Mouse (Mus musculus): ENCODE measurements around the gene Oxsr1. TPM values are rescaled to one million over a fixed set of nuclear protein-coding genes. Genes with fewer than 3 reads are reported as not detected.
A peak's percentile ranks its signal among the peaks of the same experiment; 100 is the strongest.

Gene Oxsr1
- total and polyA plus RNA-seq, 2 experiments from 2014 or later, result 9.6 to 41.0 TPM

GRCm38 (mm10) chr9:119320446-119320845, 1.8 kb downstream of the Oxsr1 start:
- Histone ChIP-seq H3K4me1 (ENCODE audit: insufficient read depth, low read length) (peaks cover 7% of the 10 kb centered on the region; the same call in 1 of the 2 replicates), H3K4me2 (ENCODE audit: low read depth, low read length) (peak overlapping the region; percentile 94), H3K36me3 (ENCODE audit: insufficient read depth, low read length) (no peaks in the 10 kb centered on the region), H3K27me3 (ENCODE audit: insufficient read depth, low read length) (no peaks in the 10 kb centered on the region), H3K27ac (no peak overlapping the region), H3K4me3 (ENCODE audit: low read length) (no peak overlapping the region), H3K9ac (replicated peaks; ENCODE audit: low read length) (no peak overlapping the region; the same call in 1 of the 2 replicates), H3K9me3 (ENCODE audit: low read length) (no peaks in the 10 kb centered on the region)
- no peak for TF ChIP-seq CTCF (IDR thresholded peaks at IDR 0.05; ENCODE audit: low read depth)
- no peak for ATAC-seq
- 88% methylated on average over 7 of the region's 7 CpGs for WGBS
- no peak for DNase-seq (ENCODE audit: low spot score)

- no peaks in the 10 kb centered on the region for H3K9me3 ChIP-seq (ENCODE audit: low read length)
- WGBS, result 93% methylated on average over 1 of the region's 1 CpGs
- no peak for TF ChIP-seq CTCF (IDR thresholded peaks at IDR 0.05; ENCODE audit: low read depth)
- ATAC-seq, result no peak
- no peaks in the 10 kb centered on the region for H3K36me3 ChIP-seq (ENCODE audit: insufficient read depth, low read length)
- no peak for DNase-seq (ENCODE audit: low spot score)
- H3K4me1 ChIP-seq (ENCODE audit: insufficient read depth, low read length), result peaks cover 7% of the 10 kb centered on the region; the same call in 1 of the 2 replicates
- H3K4me3 ChIP-seq (ENCODE audit: low read length), result no peak overlapping the region
- no peak overlapping the region for H3K27ac ChIP-seq
- H3K4me2 ChIP-seq (ENCODE audit: low read depth, low read length), result no peak overlapping the region
- H3K9ac ChIP-seq (replicated peaks; ENCODE audit: low read length), result no peak overlapping the region
- H3K27me3 ChIP-seq (ENCODE audit: insufficient read depth, low read length), result no peaks in the 10 kb centered on the region
Measured at GRCm38 (mm10) chr9:119318891-119319290, 3.3 kb downstream of the Oxsr1 start.

GRCm38 (mm10) chr9:119313096-119313495, 9.1 kb downstream of the Oxsr1 start:
- no peaks in the 10 kb centered on the region for H3K36me3 ChIP-seq (ENCODE audit: insufficient read depth, low read length)
- H3K9me3 ChIP-seq (ENCODE audit: low read length), result no peaks in the 10 kb centered on the region
- H3K27me3 ChIP-seq (ENCODE audit: insufficient read depth, low read length), result no peaks in the 10 kb centered on the region
- 79% methylated on average over 10 of the region's 10 CpGs for WGBS
- TF ChIP-seq CTCF (IDR thresholded peaks at IDR 0.05; ENCODE audit: low read depth), result no peak
- H3K9ac ChIP-seq (replicated peaks; ENCODE audit: low read length), result no peak overlapping the region
- DNase-seq (ENCODE audit: low spot score), result no peak
- no peak overlapping the region for H3K4me2 ChIP-seq (ENCODE audit: low read depth, low read length)
- no peaks in the 10 kb centered on the region for H3K4me1 ChIP-seq (ENCODE audit: insufficient read depth, low read length)
- no peak overlapping the region for H3K27ac ChIP-seq
- no peak for ATAC-seq
- no peak overlapping the region for H3K4me3 ChIP-seq (ENCODE audit: low read length)

- no peak for DNase-seq (ENCODE audit: low spot score)
- 87% methylated on average over 1 of the region's 1 CpGs for WGBS
- ATAC-seq, result no peak
Measured at GRCm38 (mm10) chr9:119309067-119309466, 13.2 kb downstream of the Oxsr1 start.

GRCm38 (mm10) chr9:119305863-119306262, 16.4 kb downstream of the Oxsr1 start:
- no peak for ATAC-seq

More at GRCm38 (mm10) chr9:119309067-119309466, 13.2 kb downstream of the Oxsr1 start:
- Histone ChIP-seq H3K4me1 (ENCODE audit: insufficient read depth, low read length) (no peaks in the 10 kb centered on the region), H3K9me3 (ENCODE audit: low read length) (no peaks in the 10 kb centered on the region), H3K27me3 (ENCODE audit: insufficient read depth, low read length) (no peaks in the 10 kb centered on the region), H3K36me3 (ENCODE audit: insufficient read depth, low read length) (no peaks in the 10 kb centered on the region), H3K4me3 (ENCODE audit: low read length) (no peak overlapping the region), H3K27ac (no peak overlapping the region), H3K9ac (replicated peaks; ENCODE audit: low read length) (no peak overlapping the region), H3K4me2 (ENCODE audit: low read depth, low read length) (no peak overlapping the region)
- no peak for TF ChIP-seq CTCF (IDR thresholded peaks at IDR 0.05; ENCODE audit: low read depth)

GRCm38 (mm10) chr9:119298563-119298962, 23.7 kb downstream of the Oxsr1 start:
- 98% methylated on average over 3 of the region's 3 CpGs for WGBS
- H3K9ac ChIP-seq (replicated peaks; ENCODE audit: low read length), result no peak overlapping the region
- TF ChIP-seq CTCF (IDR thresholded peaks at IDR 0.05; ENCODE audit: low read depth), result no peak
- H3K27ac ChIP-seq, result no peak overlapping the region
- no peaks in the 10 kb centered on the region for H3K27me3 ChIP-seq (ENCODE audit: insufficient read depth, low read length)
- DNase-seq (ENCODE audit: low spot score) (no peak), ATAC-seq (no peak)
- no peaks in the 10 kb centered on the region; the same call in 1 of the 2 replicates for H3K36me3 ChIP-seq (ENCODE audit: insufficient read depth, low read length)
- H3K4me1 ChIP-seq (ENCODE audit: insufficient read depth, low read length), result no peaks in the 10 kb centered on the region
- H3K4me3 ChIP-seq (ENCODE audit: low read length), result no peak overlapping the region
- no peaks in the 10 kb centered on the region for H3K9me3 ChIP-seq (ENCODE audit: low read length)
- H3K4me2 ChIP-seq (ENCODE audit: low read depth, low read length), result no peak overlapping the region

More at GRCm38 (mm10) chr9:119305863-119306262, 16.4 kb downstream of the Oxsr1 start:
- no peak overlapping the region for H3K9ac ChIP-seq (replicated peaks; ENCODE audit: low read length)
- no peaks in the 10 kb centered on the region for H3K27me3 ChIP-seq (ENCODE audit: insufficient read depth, low read length)
- no peak for DNase-seq (ENCODE audit: low spot score)
- no peaks in the 10 kb centered on the region for H3K4me1 ChIP-seq (ENCODE audit: insufficient read depth, low read length)
- TF ChIP-seq CTCF (IDR thresholded peaks at IDR 0.05; ENCODE audit: low read depth), result no peak
- H3K27ac ChIP-seq, result no peak overlapping the region
- H3K4me2 ChIP-seq (ENCODE audit: low read depth, low read length), result no peak overlapping the region
- 93% methylated on average over 7 of the region's 7 CpGs for WGBS
- H3K36me3 ChIP-seq (ENCODE audit: insufficient read depth, low read length), result no peaks in the 10 kb centered on the region; the same call in 1 of the 2 replicates
- no peaks in the 10 kb centered on the region for H3K9me3 ChIP-seq (ENCODE audit: low read length)
- H3K4me3 ChIP-seq (ENCODE audit: low read length), result no peak overlapping the region

- WGBS, result 85% methylated on average over 6 of the region's 6 CpGs
- TF ChIP-seq CTCF (IDR thresholded peaks at IDR 0.05; ENCODE audit: low read depth), result no peak
- Histone ChIP-seq H3K4me2 (ENCODE audit: low read depth, low read length) (no peak overlapping the region), H3K27me3 (ENCODE audit: insufficient read depth, low read length) (no peaks in the 10 kb centered on the region), H3K27ac (no peak overlapping the region), H3K4me3 (ENCODE audit: low read length) (no peak overlapping the region), H3K9ac (replicated peaks; ENCODE audit: low read length) (no peak overlapping the region), H3K4me1 (ENCODE audit: insufficient read depth, low read length) (no peaks in the 10 kb centered on the region), H3K36me3 (ENCODE audit: insufficient read depth, low read length) (no peaks in the 10 kb centered on the region; the same call in 1 of the 2 replicates), H3K9me3 (ENCODE audit: low read length) (no peaks in the 10 kb centered on the region)
- ATAC-seq (no peak), DNase-seq (ENCODE audit: low spot score) (no peak)
Measured at GRCm38 (mm10) chr9:119297696-119298095, 24.5 kb downstream of the Oxsr1 start.

Data from hindbrain, postnatal 0 days (tissue).